Mouse (Mus musculus) R1 (cell line): ENCODE data around the gene Ppp2r5d.

Experiments used
- DNase-seq: peaks from one replicate; pipeline ENCODE4 v3.0.0-alpha.2; 2018; ENCODE audit warnings: low read depth, low spot score

The Ppp2r5d gene

DNA sequence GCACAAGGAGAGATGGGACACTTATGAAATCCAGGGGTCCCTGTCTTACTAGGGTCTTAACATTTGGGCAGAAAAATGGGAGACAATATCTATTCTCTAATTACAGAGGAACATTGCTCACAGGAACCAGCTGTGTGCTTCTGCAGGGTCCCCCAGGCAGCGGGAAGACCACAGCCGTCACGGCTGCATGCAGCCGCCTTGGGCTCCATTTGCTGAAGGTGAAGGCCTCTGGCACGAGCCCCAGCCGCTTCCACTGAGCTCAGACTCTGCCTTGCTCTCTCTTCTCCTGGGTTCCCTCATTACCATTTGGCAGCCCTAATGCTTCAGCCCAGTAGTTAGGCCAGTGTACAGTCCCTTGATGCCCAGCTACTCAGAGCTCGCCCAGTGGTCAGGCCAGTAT lies 16.2 kb upstream of the Ppp2r5d start:
- no peak for DNase-seq

DNA sequence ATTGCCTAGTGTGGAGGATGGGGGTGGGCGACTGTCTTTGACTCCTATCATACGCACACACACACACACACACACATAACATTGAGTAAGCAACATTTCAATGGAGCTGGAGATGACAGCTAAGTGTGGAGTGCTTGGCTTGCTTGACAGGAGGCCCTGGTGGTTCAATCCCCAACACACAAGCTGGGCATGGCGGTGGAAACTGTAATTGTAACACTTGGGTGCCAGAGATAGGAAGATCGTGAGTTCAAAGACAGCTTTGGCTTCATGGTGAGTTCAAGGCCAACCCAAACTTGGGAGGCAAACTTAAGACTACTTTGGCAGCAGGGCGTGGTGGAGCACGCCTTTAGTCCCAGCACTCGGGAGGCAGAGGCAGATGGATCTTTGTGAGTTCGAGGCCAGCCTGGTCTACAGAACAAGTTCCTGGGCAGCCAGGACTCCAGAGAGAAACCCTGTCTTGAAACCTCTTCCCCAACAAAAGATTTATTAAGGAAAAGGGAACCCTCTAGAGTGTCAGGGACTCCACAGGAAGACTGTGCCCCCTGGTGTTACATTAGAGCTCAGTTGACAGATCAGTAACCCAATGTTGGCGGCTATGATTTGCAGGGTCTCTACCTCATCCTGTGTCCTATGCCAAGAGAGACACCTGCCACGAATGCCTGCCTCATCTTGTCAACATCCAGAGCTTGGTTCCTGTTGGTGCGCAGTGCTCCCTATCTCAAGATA lies 10.0 kb upstream of the Ppp2r5d start:
- peak; percentile 85 for DNase-seq

DNA sequence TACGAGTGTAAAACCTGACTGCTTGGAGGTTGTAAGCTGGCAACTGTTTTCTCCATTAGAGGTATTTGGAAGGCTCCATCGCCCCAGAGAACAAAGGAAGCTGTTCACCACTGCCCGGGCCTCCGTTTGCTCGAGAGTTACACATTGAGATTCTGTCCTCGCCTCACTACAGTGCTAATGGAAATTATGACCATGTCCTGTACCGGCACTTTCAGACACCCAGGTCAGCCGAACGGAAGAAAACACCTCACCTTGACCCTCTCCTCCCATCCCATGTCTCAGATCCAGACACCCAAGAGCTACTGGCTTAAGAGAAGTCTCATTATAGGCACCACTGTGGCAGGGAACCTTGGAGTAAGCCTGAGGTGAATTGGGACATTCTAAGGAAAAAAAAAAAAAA lies 8.9 kb upstream of the Ppp2r5d start:
- no peak for DNase-seq

DNA sequence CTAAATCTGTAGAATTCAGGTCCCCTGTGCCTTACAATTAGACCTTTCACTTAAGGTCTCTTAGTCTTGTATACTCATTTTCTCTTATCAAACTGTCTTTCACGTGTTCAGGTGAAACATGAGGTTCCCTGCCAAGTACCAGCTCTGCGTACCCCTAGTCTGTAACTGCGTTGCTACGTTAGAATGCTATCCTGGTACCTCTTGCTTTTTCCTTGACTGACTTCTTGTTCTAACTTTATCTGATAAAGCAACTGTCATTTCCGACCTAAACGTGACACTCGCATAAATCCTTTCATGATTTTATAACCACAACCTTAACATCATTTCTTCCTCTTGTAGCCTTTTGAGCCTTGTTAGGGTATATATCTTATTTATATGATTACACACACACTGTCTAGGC lies 7.5 kb upstream of the Ppp2r5d start:
- DNase-seq: no peak

DNA sequence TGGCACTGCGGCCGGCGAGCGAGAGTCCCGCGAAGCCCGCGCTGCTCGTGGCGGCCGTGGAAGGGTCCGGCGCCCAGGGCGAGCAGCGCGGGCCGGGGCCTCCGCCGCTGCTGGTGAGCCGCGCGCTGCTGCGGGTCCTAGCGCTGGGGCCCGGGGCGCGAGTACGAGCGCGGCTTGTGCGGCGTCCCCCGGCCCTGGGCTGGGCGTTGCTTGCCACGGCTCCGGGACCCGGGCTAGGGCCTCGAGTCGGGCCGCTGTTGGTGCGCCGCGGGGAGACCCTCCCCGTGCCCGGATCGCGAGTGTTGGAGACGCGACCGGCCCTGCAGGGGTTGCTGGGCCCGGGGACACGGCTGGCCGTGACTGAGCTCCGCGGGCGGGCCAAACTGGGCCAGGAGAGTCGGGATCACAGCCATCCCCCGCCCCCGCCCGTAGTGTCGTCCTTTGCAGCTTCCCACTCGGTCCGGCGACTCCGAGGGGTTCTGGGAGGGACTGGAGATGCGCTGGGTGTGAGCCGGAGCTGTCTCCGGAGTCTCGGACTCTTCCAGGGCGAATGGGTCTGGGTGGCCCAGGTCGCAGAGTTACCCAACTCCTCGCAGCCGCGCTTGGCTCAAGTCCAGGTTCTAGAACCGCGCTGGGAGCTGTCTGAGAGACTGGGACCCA lies 6.8 kb upstream of the Ppp2r5d start:
- DNase-seq: peak; percentile 49

DNA sequence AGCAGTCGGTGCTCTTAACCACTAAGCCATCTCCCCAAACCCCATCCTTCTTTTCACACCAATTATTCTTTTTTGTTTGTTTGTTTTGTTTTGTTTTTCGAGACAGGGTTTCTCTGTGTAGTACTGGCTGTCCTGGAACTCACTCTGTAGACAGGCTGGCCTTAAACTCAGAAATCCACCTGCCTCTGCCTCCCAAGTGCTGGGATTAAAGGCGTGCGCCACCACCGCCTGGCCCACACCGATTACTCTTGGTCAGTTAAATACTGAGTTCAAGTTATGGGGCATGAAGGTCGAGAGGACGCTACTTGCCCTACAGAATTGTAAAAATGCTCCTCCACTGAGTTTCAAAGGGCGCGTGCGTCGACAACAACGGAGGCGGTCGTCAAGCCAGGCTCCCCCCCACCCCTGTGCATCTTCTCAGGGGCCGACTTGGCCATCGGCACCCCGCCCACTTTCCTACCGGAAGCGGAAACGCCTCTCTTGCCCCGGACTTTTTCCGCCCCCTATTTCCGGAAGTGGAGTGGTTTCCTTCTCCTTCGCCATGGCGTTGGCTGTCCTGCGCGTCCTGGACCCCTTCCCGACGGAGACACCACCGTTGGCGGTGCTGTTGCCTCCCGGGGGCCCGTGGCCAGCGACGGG lies 6.2 kb upstream of the Ppp2r5d start, which contains the start of gene Pex6:
Pex6 (plus strand) TSS at position 505 of the 639 bp plus-strand sequence.
- DNase-seq: peak; percentile 97

DNA sequence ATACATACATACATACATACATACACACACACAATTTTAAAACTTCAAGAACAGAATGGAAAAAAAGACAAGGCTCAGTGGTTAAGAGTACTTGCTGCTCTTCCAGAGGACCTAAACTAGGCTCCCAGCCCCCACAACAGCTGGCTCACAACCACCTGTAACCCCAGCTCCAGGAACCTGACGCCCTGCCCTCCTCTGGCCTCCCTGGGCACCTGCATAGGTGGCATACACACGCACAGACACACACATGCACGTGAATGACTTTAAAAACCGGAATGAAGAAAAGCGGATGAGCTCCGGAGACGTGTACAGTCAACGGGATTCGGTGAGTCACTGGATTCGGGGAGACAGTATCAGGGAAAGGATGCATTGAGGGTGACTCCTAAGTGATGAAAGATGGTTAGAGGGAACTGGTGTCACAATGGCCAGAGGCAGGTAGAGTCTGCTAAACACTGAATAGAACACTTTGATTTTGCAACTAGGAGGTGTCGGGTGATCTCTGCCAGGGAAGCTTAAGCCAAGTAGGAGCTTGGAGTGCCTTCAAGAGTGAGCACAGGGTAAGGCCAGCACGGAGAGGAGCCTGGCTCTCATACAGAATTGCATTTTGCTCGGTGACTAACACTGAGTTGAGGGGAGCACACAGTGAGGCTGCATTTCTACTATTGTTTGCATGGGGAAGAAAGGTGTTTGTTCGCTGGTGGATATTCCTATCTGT lies 1.6 kb upstream of the Ppp2r5d start:
- DNase-seq: no peak

DNA sequence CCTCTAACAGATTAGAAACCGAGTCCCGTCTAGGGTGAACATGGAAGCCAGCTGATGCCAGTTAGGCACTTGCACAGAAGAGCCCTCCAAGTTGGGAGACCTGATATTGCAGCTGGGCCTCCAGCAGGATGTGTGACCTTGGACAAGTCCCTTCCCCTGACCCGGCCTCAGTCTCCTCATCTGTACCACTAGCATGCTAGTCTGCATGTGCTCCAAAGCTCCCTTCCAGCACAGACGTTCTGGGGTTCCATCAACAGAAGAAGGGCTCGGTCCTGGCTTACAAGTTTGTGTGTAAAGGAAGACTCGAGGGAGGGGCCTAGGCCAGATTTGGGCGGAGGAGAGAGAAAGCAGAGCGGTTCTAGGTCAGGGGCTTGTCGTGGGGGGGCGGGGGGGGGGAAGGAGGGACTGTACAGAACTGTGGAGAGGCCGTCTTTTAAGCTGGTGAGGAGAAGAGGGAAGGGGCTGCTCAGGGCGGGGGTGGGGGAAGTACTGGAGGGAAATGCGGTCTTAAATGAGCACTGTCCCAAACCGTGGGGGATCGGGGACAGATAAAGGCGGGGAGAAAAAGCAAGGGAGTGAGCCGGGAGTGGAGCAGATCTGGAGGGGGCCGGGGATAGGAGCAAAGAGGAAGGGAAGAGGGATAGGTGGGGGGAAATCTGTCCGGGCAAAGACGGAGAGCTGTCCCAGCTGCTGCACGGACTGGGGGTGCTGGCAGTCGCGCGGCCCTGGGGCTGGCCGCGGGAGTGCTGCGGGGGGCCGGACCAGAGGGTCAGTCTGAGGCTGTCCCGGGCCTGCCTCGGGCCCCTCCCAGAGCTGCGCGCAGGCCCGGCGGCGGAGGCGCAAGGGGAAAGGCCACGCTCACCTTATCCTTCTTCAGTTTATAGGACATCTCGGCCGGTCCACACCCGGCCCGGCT lies 682 bp downstream of the Ppp2r5d start:
- peak; percentile 58 for DNase-seq

DNA sequence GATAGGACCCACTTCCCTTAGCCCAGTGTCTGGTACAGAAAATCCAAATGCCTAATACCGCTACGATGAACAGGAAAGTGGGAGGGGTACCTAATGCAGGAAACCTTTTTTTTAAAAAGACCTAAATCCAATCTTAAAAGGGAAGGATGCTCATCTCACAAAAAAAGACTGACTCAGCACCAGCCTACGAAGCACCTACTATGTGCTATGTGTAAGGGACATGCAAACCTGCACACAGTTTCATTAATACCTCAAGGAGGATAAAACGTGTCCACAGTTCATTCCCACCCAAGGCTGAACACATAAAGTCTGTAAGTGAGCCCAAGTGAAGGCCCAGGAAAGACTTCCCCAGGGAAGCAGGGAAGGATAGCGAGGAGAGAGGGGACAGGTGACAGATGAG lies 2.4 kb downstream of the Ppp2r5d start:
- DNase-seq: no peak

DNA sequence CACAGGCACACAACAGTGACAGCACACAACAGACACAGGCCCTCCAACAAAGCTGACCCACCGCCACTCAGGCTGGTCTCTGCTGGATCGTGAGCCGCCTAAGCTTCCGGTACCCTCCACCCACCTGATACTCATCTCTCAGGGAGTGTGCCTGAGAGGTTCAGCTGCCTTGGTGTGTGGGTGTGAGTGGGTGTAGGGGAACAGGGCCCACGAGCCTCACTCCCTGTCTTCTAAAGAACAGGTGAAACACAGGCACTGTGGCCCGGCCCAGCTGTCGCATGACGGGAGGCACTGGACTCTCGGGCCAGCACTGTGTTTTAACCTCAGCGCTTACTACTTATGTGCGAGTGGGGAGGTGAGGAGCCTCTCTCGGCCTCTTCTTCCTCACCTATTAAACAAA lies 2.8 kb downstream of the Ppp2r5d start:
- DNase-seq: no peak

DNA sequence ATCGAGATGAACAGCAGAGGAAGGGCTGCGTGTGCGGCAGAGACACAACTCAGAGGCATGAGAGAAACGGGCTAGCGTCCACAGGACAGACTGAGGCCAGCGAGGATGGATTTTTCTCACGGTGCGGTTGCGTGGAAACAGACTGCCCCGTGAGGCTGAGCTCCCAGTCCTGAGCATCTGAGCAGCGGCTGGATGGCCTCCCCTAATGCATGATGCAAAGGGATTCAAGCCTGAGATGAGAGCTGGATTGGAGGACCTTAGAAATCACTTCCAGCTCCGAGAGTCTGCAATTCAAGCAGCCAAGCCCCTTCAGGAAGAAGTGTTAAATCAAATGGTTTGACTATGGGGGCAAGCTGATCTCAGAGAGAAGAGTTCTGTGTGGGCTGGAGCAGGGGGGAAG lies 3.4 kb downstream of the Ppp2r5d start:
- no peak for DNase-seq

DNA sequence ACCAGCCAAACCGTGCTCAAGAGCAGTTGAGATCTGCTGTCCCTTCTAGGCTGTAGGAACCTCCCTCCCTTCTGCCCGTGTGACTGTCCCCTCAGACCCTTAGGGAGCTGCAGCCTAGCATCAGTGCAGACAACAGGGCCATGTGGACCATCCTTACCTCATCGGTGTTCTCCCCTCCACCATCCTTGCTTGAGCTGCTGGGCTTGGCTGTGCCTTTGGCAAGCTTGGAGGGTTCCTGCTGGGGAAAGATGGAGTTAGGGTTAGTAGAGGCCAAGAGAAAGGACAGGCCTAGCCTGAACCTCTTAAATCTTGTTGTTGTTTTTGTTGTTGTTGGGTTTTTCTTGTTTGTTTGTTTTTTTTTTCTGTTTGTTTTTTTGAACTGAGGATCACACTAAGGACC lies 5.0 kb downstream of the Ppp2r5d start:
- no peak for DNase-seq

DNA sequence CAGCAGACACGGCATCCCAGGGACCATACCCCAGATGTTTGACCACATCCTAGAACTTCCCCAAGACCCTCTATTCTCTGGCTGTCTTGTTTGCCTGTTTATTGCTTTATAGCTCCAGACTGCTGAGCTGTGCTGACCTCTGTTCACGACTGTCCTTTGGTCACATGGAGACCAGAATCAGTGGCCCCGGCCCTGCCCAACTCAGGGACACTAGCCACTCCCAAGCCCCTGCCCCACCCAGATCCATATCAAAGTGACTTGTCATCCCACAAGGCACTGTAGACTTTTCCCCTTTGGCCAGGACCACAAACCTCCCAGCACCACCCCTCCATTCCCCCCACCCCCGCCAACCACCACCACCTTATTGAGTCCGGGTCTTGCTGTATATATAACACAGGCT lies 5.7 kb downstream of the Ppp2r5d start:
- DNase-seq: no peak

DNA sequence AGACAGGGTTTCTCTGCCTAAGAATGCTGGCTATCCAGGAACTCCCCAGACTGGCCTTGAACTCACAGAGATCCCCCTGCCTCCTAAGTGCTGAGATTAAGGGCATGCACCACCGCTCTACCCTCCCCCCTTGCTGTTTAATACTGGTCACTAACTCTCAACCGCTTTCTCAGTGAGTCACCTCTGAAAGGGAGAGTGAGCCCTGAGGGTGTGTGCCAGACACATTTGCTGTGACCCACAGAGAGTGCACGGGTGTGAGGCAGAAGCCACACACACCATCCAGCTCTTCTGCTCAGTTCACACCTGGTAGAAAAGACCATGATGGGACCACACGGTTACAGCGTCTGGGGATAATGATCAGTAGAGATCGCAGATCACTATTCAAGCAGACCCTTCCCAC lies 6.4 kb downstream of the Ppp2r5d start:
- peak; percentile 31 for DNase-seq

DNA sequence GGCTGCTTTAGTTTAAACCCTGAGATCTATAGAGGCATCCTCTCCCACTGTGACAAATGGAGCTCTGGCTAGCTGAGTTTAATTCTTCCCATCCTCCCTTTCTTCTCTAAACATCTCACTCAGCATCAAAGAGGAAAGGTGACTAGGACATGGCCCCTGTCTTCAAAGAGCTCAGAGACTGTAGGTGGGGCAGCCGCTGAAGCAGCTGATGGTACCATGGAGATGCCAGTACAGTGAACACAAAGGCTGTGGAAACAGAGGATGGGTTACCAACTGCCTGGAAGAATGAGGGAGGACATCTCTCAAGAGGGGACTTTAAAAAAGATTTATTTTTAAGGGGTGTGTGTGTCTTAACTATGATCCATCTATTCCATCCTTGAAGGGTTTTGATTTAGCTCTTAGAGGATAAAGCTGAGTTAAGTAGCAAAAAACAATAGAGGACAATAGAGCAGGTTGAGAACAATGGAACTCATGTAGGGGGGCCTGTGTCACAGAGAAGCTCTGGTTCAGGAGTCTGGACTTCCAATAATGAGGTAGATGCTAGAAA lies 10.3 kb downstream of the Ppp2r5d start:
- peak; percentile 63 for DNase-seq

DNA sequence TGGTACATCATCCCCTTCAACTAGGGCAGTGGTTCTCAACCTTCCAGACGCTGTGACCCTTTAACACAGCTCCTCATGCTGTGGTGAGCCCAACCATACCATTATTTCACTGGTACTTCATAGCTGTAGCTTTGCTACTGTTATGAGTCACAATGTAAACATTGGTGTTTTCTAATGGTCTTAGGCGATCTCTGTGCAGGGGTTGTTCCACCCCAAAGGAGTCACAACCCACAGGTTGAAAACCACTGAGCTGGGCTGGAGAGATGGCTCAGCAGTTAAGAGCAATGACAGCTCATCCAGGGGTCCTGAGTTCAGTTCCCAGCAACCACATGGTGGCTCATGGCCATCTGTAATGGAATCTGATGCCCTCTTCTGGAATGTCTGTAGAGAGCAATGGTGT lies 13.5 kb downstream of the Ppp2r5d start:
- no peak for DNase-seq

DNA sequence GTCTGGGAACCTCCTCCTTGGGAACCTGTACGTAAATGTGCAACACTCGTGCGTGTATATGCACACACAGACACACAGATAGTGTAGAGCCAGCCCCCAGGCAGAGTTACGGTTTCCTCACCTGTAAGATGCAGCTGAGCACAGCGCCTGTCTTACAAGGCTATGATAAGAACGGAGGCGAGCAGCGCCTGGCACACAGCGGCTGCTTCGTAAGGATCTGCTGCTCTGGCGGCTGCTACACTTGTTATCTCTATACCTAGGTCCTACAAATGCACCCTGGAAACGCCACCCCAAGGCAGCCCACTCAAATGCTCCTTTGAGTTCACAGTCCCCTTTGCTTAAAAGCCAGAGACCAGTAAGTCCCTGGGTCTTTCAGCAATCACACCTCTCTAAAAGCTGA lies 14.2 kb downstream of the Ppp2r5d start:
- no peak for DNase-seq

DNA sequence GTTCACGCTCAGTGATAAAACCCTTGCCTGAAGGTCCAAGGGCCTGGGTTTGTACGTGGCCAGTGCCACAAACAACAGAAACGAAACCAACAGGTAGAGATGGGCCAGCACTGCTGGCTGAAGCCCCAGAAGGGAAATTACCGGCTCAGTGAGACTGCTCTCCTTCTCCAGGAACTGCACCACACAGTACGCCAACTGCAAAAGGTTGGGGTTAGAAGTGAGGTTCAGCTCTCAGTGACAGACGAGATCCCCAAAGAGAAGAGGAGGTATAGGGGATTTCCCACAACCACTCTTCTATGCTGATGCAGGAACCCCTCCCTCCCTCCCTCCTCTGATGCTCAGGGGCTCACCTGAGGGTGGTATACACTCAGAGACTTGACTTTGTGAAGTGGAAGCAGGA lies 19.0 kb downstream of the Ppp2r5d start:
- no peak for DNase-seq

DNA sequence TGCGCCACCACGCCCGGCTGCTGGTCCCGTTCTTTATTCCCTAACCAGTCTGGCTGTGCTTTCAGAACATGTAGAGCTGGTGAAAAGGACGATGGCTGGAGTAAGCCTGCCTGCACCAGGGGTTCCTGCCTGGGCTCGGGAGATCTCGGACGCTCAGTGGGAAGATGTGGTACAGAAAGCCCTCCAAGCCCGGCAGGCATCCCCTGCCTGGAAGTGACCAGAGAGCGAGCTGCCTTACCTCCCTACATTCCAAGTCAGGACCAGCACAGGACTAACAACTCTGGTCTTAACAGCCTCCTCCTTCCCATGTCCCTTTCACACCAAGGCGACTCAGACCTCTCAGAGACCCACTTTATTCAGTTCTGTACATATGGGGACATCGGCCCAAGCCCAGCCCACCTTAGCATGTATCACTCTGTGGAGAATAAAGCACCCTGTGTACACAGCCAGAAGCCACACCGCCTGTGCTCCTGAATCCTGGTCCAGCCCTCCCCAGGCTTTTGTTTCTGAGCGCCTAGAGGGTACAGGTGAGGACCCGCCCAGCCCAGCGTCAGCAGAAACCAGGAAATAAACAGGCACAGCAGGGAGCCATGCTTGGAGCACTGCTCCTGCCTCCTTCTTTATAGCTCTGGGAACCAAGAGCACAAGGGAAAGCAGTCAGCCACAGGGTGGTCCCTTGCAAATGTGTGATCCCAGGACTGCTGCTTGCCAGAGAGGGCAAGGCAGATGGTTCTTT lies 22.1 kb downstream of the Ppp2r5d start:
- DNase-seq: peak; percentile 92

DNA sequence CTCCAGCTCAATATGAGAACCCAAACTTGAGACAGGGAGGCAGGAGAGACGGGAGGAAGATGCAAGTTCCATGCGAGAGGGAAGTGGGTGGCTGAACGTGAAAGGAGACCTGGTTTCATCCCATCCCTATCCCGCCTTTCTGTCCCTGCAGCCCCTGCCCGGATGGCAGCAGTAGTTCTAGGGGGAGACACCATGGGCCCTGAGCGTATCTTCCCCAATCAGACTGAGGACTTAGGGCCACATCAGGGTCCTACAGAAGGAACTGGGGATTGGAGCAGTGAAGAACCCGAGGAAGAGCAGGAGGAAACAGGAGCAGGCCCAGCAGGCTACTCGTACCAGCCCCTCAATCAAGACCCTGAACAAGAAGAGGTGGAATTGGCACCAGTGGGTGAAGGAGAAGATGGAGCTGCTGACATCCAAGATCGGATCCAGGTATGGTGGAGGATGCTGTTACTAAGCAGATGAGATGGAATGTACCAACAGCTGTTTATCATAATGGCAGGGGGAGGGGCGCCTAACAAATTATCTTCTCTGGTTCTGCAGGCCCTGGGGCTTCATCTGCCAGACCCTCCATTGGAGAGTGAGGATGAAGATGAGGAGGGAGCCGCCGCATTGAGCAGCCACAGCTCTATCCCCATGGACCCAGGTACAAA lies 23.3 kb downstream of the Ppp2r5d start:
- DNase-seq: no peak
